Mouse (Mus musculus) liver, postnatal 0 days (tissue): ENCODE measurements at regions not wholly inside any gene's neighbourhood (a gene's known extent, or its start where the extent isn't known, plus 50 kb on each side); places are given as distances from the start of the nearest gene placed in this dataset.

Experiments
- CTCF ChIP-seq: sonication (generic); IDR thresholded peaks from 2 replicates; pipeline ENCODE4 v1.5.1; 2016; ENCODE audit warnings: antibody characterized with exemption, low read depth
- EP300 ChIP-seq: IDR thresholded peaks from 2 replicates; pipeline ENCODE4 v1.6.1; 2016; ENCODE audit warnings: antibody characterized with exemption, low read depth, mild to moderate bottlenecking

GRCm38 (mm10) chr9:47429691-47430090 lies 100.3 kb upstream of the Cadm1 start:
- TF ChIP-seq CTCF (no peak), EP300 (peak; percentile 28; the same call in 1 of the 2 replicates)
